Mouse (Mus musculus): ENCODE results near the gene Nek9.
A peak's percentile ranks its signal among the peaks of the same experiment; 100 is the strongest.

Gene Nek9

GRCm38 (mm10) chr12:85339243-85339729 is at the start of gene Nek9:
TSS of gene Nek9 (minus strand) at chr12:85339362.
- DNase-seq (ENCODE audit: low spot score in 2 of 2), result peak; percentile 96 to 97

GRCm38 (mm10) chr12:85385995-85386375 is 46.8 kb upstream of the Nek9 start:
- DNase-seq (ENCODE audit: low spot score in 2 of 2), result no peak

GRCm38 (mm10) chr12:85385329-85385994 is 46.3 kb upstream of the Nek9 start:
- DNase-seq (ENCODE audit: low spot score in 2 of 2), result no peak

GRCm38 (mm10) chr12:85382761-85383680 is 43.9 kb upstream of the Nek9 start:
- no peak for DNase-seq (ENCODE audit: low spot score in 2 of 2)

- DNase-seq (ENCODE audit: low spot score in 2 of 2), result no peak
Measured at GRCm38 (mm10) chr12:85381570-85381969, 42.4 kb upstream of the Nek9 start.

- DNase-seq (ENCODE audit: low spot score in 2 of 2), result no peak
Measured at GRCm38 (mm10) chr12:85380942-85381341, 41.8 kb upstream of the Nek9 start.

GRCm38 (mm10) chr12:85380308-85380707 is 41.1 kb upstream of the Nek9 start:
- no peak for DNase-seq (ENCODE audit: low spot score in 2 of 2)

- DNase-seq (ENCODE audit: low spot score in 2 of 2), result no peak
Measured at GRCm38 (mm10) chr12:85378271-85378670, 39.1 kb upstream of the Nek9 start.

- DNase-seq (ENCODE audit: low spot score in 2 of 2), result peak; percentile 92 to 93
Measured at GRCm38 (mm10) chr12:85374561-85375272, 35.6 kb upstream of the Nek9 start, which contains the start of gene Tmed10. TSS of gene Tmed10 (minus strand) at chr12:85374847.

- peak; percentile 52 to 60 for DNase-seq (ENCODE audit: low spot score in 2 of 2)
Measured at GRCm38 (mm10) chr12:85373591-85374560, 34.7 kb upstream of the Nek9 start.

GRCm38 (mm10) chr12:85372068-85372665 is 33.0 kb upstream of the Nek9 start:
- no peak for DNase-seq (ENCODE audit: low spot score in 2 of 2)

- no peak for DNase-seq (ENCODE audit: low spot score in 2 of 2)
Measured at GRCm38 (mm10) chr12:85368441-85369063, 29.4 kb upstream of the Nek9 start.

GRCm38 (mm10) chr12:85366271-85366670 is 27.1 kb upstream of the Nek9 start:
- DNase-seq (ENCODE audit: low spot score in 2 of 2), result peak; percentile 24 to 25

GRCm38 (mm10) chr12:85362510-85362909 is 23.3 kb upstream of the Nek9 start:
- no peak for DNase-seq (ENCODE audit: low spot score in 2 of 2)

GRCm38 (mm10) chr12:85361580-85361979 is 22.4 kb upstream of the Nek9 start:
- no peak for DNase-seq (ENCODE audit: low spot score in 2 of 2)

GRCm38 (mm10) chr12:85361165-85361564 is 22.0 kb upstream of the Nek9 start:
- no peak for DNase-seq (ENCODE audit: low spot score in 2 of 2)

- no peak for DNase-seq (ENCODE audit: low spot score in 2 of 2)
Measured at GRCm38 (mm10) chr12:85354061-85354460, 14.9 kb upstream of the Nek9 start.

GRCm38 (mm10) chr12:85350407-85351232 is 11.5 kb upstream of the Nek9 start:
- DNase-seq (ENCODE audit: low spot score in 2 of 2), result peak; percentile 60 to 66

- no peak for DNase-seq (ENCODE audit: low spot score in 2 of 2)
Measured at GRCm38 (mm10) chr12:85348338-85348737, 9.2 kb upstream of the Nek9 start.

Data from right cerebral cortex, adult 2 months (tissue).